Mouse (Mus musculus): ENCODE data around the gene Dok4. TPM values are rescaled to one million over a fixed set of nuclear protein-coding genes. Genes with fewer than 3 reads are reported as not detected.
"Not testable (repeated sequence)": the region's sequence is repeated elsewhere in the genome, so short reads cannot be mapped to it uniquely, and the experiment has no call there.

Dok4 gene
- total RNA-seq, 2 experiments from 2014 or later, result 74.9 to 79.5 TPM

DNA sequence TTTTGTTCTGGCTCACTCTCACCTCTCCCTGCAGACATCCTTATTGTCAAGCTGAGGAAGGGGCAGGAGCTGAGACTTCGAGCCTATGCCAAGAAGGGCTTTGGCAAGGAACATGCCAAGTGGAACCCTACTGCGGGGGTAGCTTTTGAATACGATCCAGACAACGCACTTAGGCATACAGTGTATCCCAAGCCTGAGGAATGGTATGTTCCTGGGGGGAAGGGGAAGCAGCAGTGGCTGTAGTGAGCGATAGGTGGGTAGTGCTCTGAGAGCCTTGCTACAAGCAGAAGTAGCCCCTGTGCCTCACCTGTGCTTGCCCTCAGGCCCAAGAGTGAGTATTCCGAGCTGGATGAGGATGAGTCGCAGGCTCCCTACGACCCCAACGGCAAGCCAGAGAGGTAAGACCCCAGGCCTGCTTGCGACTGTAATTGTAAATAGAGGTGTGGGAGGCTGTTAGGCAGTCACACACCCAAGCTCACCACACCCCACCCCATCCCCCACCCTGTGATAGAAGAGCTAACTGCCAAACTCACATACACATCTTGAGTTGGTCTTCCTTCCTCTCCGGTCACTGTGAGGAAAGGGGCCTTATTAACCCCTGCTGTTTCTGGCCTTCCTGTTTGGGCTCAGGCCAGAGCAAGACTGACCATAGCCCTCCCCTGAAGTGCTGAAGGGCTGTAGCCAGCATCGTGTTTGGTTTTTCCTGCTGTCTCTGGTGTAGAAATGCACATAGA lies 13.5 kb downstream of the Dok4 start:
- intact Hi-C loops (cut with DNase I), result no loop called here
- peak in 1 of 2 experiments; percentile 62 for DNase-seq (ENCODE audit: extremely low spot score in 1 of 2, low spot score in 2 of 2)

DNA sequence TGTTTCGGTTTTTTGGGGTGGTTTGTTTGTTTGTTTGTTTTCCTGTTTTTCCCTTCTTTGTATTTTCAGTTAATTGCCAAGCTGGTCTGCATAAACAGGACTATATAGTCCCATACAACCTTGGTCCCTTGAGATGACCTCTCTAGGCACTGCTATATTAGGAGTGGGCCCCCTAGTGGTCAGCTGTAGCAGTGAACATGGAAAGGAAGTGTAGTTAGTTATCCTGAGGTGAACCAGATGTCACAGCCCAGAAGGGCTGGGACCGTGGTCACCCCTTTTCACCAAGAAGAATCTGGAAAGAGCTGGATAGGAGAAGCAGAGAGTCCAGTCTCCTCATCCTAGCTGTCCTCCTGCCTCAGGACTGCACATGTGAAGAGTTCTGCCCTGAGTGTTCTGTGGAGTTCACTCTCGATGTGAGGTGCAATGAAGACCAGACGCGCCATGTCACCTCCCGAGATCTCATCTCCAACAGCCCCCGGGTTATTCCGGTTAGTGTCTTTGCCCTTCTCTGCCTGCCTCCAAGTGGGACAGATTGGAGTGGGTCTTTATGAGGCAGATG lies 14.7 kb downstream of the Dok4 start:
- intact Hi-C loops (cut with DNase I), result no loop called here
- peak in 1 of 2 experiments; percentile 76 for DNase-seq (ENCODE audit: extremely low spot score in 1 of 2, low spot score in 2 of 2)

DNA sequence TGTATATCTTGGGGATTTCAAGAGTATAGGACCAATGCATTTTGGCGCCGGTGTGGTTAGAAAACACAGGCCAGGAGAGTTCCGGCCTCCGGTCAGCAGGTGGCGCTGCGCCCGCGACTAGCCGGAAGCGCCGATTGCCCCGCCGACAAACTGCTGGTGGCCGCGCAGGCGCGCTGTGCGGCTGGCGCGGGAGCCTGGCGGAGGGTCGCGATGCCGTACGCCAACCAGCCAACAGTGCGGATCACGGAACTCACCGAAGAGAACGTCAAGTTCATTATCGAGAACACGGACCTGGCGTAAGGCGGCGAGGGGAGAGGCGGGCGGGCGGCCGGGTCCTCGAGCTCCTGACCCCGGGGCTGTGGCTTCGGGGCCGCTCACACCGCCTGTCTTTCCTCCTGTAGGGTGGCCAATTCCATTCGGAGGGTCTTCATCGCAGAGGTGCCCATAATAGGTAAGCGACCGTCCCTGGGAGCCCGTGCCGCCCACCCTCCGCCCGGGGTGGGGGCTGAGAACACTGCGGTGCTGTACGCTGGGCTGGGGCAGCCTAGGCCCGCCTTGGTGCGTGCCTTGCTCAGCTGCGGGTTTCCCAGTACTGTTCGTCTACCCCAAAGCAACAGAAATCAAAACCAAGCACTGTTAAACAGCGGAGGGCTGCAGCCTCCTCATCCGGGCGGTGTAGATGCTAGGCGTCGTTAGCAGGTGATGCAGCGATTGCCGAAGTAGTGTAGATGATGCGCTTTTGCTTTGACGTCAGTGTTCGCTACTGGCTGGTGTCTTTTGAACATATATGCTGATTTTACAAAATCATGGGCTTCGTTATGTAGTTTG lies 18.6 kb downstream of the Dok4 start, which contains the start of gene Polr2c:
TSS of gene Polr2c (plus strand) at position 105 of the 828 bp plus-strand sequence.
- intact Hi-C loops (cut with DNase I), result no loop called here
- DNase-seq (ENCODE audit: extremely low spot score in 1 of 2, low spot score in 2 of 2), result peak; percentile 88 to 93

DNA sequence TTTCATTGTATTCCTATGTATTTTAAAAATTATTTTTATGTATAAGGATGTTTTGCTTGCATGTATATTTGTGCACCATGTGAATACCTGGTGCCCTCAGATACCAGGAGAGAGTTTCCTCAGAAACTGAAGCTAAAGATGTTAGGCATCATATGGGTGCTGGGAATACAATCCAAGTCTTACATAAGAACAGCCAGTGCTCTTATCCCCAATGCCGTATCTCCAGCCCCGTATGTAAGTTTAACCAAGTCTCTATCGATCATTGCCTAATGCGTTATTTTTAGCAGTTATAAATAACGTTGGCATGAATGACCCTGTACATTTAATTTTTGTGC lies 19.2 kb downstream of the Dok4 start:
- intact Hi-C loops (cut with DNase I), result no loop called here
- no peak for DNase-seq (ENCODE audit: extremely low spot score in 1 of 2, low spot score in 2 of 2)

DNA sequence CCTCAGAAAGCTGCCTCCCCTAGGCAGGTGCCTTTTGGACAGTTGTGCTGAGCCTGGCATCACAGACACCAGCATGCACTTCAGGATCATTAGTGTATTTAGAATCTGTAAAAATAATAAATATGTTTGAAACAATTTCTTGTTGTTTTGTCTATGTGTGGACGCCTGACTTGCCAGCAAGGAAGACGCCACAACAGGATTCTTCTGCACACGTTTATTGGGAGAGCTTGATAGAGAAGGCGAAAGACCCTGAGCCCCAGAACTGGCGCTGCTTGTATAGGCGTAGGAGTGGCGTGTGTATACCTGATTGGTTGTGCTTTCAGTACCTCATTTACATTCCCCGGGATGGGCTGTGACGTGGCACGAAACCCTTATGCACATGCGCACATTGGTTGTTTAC lies 21.4 kb downstream of the Dok4 start:
- intact Hi-C loops (cut with DNase I); DNase-seq (ENCODE audit: extremely low spot score in 1 of 2, low spot score in 2 of 2): not testable (repeated sequence)

DNA sequence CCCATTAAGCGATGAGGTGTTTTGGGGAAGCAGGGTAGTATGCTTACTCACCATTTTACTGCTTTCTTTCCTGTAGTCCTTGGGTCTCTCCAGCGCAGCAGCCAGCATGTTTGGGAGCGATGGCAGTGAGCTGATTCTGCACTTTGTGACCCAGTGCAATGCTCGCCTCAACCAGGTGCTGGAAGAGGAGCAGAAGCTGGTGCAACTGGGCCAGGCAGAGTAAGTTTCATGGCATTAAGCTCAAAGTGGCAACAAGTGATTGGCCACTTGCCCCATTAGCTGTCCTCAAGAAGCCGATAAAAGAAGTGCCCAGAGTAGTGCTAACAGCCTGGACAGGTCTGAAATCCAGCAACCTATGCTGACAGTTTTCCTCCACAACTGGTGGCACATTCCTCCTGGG lies 26.1 kb downstream of the Dok4 start:
- intact Hi-C loops (cut with DNase I), result no loop called here

DNA sequence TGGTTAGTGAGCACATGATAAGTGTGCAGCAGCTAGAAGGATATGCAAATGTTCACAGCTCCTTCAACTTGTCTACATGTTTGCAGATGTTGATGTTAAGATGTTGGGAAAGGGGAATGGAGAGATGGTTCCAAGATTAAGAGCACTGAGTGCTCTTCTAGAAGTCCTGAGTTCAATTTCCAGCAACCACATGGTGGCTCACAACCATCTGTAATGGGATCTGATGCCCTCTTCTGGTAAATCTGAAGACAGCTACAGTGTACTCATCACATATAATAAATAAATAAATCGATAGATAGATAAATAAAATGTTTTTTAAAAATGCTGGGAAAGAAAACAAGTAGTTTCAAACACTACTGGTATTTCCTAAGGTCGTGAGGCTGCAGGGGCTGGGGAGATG lies 34.9 kb downstream of the Dok4 start:
- DNase-seq (ENCODE audit: extremely low spot score in 1 of 2, low spot score in 2 of 2), result no peak
- intact Hi-C loops (cut with DNase I), result no loop called here

More for the DNA sequence above, 26.1 kb downstream of the Dok4 start:
- no peak for DNase-seq (ENCODE audit: extremely low spot score in 1 of 2, low spot score in 2 of 2)

DNA sequence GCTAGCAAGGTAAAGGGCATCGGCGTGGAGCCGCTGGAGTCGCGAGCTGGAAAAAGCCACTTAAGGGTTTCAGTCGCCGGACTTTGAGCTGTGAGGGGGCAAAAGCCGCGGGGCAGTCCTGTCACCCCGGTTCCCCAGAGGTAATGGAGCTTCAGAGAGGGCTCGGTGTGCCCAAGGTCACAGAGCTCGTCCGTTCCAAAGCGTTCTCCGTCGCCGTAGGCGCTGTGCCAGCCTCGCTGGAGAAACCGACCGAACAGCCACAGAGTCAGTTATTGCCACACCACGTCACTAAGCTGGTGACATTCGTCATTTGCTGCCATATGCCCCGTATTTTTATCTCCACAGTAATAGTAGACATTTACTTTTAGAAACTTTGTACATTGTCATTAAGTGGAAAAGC lies 37.5 kb downstream of the Dok4 start:
- DNase-seq (ENCODE audit: extremely low spot score in 1 of 2, low spot score in 2 of 2), result peak; percentile 50 to 79
- intact Hi-C loops (cut with DNase I), result no loop called here

DNA sequence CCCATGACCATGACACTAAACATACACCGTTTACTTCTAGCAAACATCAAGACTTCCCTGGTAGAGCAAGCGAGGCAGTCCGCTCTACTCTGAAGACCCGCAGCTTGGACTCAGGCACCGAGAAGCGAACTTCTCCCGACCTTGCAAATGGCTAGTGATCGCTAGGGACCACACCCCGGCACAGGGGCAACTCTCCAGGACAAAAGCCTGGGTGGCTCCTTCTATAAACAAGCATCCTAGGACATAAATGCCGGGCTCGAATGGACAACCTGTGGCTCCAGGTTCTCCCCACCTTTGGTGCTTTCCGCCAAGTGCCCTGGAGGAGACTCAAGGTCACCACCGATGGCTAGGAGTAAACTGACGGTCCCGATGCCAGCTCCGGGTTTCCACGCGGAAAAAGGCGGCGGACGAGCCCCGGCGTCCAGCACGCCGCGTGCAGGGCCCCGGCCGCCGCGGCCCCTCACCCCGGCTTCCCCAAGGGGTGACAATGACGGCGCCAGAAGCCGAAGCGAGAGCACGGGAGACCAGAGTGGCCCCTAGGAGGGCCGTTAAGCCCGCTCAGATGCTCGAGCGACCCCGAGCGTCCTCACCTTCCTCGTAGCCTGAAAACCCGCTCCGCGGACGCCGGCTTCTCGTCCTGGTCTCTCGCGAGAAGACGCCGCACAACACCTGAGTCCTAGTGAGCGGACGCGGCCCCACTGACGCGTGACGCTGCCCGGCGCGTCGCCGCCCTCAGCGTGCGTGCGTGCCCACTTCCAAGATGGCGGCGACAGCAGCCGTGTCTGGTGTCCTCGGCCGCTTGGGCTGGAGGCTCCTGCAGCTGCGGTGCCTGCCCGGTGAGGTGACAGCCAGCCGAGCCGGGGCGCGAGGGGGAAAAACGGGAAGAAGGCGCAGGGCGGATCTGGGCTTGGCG lies 38.2 kb downstream of the Dok4 start, which contains the start of the genes Coq9 and Ciapin1:
TSS of gene Coq9 (plus strand) at position 660 of the 913 bp plus-strand sequence.
TSS of gene Ciapin1 (minus strand) at position 697 of the 913 bp plus-strand sequence.
- intact Hi-C loops (cut with DNase I), result no loop called here
- peak; percentile 95 to 97 for DNase-seq (ENCODE audit: extremely low spot score in 1 of 2, low spot score in 2 of 2)

DNA sequence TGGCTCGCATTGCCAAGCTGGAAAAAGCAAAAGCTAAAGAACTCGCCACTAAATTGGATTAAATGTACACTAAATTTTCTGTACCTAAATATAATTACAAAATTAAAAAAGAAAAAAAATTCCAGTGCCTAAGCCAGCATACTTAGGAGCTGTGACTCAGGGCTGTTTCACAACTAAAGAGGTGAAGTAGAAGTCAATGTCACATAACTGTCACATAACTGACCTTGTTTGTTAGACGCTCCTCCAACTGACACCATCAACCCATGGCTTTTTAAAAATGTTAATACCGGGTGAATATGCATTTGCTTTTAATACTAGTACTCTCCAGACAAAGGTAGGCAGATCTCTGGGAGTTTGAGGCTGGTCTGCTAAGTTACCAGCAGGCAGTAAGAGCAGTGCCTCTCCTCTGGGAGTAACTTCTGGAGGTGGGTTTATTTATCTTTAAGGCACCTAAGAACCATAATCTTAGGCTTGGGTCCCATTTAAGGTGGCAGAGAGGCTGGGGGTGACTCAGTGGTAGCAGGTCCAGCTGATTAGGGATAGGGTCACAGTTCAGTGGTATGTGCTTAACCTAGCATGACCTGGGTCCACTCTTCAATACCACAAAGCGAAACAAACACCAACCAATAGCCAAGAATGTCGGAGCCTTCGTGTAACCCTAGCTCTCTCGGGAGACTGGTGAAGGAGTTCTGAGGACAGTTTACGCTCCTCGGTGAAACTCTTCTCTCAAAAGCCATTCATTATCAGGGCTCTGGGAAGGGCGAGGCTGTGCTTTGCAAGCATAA lies 39.5 kb downstream of the Dok4 start:
- no peak for DNase-seq (ENCODE audit: extremely low spot score in 1 of 2, low spot score in 2 of 2)
- intact Hi-C loops (cut with DNase I), result no loop called here

DNA sequence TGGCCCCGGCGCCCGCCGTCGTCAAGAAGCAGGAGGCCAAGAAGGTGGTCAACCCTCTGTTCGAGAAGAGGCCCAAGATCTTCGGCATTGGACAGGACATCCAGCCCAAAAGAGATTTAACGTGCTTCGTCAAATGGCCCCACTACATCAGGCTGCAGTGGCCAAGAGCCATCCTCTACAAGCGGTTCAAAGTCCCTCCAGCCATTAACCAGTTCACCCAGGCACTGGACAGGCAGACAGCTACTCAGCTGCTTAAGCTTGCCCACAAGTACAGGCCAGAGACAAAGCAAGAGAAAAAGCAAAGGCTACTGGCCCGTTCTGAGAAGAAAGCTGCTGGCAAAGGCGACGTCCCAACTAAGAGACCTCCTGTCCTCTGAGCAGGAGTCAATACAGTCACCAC lies 40.4 kb downstream of the Dok4 start:
- DNase-seq (ENCODE audit: extremely low spot score in 1 of 2, low spot score in 2 of 2); intact Hi-C loops (cut with DNase I): not testable (repeated sequence)

DNA sequence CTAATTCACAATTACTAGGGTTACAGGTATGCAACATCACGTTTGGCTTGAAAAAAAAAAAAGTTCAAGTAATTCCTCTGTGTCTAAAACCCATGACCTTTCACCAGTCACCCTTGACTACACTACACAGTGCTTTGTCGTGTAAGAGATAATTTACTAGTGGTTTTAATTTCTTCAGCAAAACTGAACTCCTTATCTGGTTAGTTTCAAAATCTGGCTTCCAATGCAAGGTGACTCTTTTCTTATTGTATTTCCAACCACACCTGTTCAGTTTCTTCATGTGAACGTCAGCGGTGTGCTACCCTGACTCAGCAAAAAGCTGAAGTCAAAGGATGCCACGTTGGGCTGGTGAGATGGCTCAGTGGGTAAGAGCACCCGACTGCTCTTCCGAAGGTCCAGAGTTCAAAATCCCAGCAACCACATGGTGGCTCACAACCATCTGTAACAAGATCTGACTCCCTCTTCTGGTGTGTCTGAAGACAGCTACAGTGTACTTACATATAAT lies 42.2 kb downstream of the Dok4 start:
- intact Hi-C loops (cut with DNase I); DNase-seq (ENCODE audit: extremely low spot score in 1 of 2, low spot score in 2 of 2): not testable (repeated sequence)

DNA sequence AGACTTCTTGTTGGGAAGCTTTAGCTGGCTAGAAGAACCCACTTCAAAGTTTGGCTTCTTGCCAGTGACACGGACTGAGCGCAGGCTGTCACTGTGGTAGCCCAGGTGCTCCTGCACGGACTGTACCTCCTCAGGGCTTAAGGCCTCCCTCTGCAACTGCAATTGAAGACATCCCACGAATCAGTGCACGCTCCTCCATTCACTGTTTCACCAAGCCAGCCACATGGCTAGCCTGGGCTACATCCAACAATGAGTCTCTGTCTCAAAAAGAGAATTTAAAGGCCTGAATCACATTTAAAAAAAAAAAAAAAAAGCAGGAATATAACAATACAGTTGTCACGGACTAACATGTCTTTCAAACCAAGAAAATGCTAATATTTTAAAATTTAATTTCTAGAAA lies 47.8 kb downstream of the Dok4 start:
- DNase-seq (ENCODE audit: extremely low spot score in 1 of 2, low spot score in 2 of 2), result no peak
- intact Hi-C loops (cut with DNase I), result no loop called here

DNA sequence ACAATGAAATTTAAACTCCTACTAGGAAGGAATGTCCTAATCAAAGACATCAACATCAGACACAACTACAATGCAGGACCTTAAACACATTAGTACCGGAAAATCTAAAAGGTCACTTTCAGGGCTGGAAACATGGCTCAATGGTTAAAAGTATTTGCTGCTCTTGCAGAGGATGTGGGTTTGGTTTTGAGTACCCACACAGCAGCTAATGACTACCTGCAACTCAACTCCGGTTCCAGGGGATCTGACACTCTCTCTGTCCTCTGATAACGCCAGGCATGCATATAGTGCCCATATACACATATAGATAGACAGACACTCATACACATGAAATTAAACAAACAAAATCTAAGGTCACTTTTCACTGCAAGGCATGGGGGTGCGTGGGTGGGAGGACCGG lies 49.9 kb downstream of the Dok4 start:
- DNase-seq (ENCODE audit: extremely low spot score in 1 of 2, low spot score in 2 of 2), result no peak
- intact Hi-C loops (cut with DNase I), result no loop called here

DNA sequence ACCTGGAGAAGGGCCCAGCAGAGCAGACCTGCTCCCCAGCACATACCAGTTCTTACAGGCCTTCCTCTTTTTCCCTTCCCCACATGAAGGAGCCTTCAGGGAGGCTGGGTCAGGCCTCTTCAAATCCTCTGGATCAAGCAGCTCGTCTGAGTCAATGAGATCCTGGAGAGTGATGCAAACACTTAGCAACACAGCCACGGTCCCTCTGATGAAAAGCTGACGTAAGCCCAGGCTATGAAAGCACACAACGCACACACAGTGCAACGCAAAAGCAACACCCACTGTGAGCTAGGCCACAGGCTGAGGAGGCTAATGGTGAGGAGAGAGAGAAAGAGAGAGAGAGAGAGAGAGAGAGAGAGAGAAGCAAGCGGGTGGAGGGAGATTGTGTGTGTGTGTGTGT lies 51.0 kb downstream of the Dok4 start:
- no peak for DNase-seq (ENCODE audit: extremely low spot score in 1 of 2, low spot score in 2 of 2)
- intact Hi-C loops (cut with DNase I), result no loop called here

DNA sequence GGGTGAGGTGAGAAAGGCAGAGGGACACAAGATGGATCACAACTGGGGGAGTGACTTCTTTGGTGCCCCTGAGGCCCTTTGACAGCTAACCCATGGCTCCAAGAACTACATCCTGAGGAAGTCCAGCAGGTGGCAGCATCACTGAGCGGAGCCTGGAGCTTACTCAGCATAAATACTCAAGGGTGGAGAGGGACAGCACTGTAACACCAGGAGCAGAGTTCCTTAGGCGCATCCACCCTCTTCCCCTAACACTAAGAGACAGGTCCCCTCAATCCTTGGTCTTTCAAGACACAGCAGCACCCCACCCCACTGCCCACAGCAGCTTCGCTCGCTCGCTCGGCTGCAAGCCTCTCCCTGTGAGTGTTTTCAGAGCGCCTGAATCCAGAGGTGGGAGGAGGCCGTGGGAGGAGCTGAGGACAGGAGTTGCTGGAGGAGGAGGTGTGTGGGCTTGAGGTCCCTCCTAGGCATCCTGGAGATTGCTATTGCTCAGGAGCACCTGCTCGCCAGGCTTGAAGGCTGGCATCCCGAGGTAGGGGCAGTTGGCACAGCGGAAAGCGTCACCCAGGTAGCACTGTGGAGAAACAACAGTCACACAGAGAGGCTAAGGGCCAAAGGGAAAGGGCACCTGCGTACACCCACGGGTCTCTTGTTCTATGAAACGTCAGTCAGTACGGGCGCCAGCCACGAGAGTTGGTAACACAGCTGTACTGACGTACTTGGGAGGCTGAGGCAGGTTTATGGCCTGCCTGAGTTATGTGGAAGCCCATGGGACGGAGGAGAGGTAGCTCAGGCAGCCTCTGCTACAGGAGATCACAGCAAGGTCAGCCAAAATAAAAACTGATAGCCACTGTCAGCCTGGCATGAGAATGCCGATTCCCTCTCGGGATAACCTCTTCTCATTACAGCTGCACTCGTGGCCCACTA lies 53.2 kb downstream of the Dok4 start:
- peak in 1 of 2 experiments; percentile 74 for DNase-seq (ENCODE audit: extremely low spot score in 1 of 2, low spot score in 2 of 2)
- intact Hi-C loops (cut with DNase I), result no loop called here

DNA sequence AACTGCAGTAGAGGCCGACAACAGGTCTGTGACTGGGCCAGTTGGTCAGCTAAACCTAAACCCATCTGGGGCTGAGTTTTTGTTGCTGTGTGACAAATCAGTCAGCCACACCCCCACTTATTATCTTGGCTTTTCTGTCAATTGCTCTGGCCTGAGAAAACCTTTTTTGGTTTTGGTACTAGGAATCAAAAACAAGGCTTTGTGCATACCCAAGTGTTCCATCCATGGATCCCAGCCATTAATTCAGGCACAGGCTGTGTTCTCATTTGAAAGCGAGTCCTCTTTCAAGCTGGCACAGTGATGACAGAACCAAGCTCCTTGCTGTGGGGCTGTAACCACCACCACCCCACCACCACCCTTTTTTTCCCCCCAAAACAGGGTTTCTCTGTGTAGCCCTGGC lies 54.7 kb downstream of the Dok4 start:
- intact Hi-C loops (cut with DNase I), result no loop called here
- no peak for DNase-seq (ENCODE audit: extremely low spot score in 1 of 2, low spot score in 2 of 2)

Data from left cerebral cortex, postnatal 10 days (tissue).